Mouse (Mus musculus) hindbrain, embryonic 15.5 days (tissue): Measurements from ENCODE around the gene Nufip2. TPM values are rescaled to one million over a fixed set of nuclear protein-coding genes. Genes with fewer than 3 reads are reported as not detected.

Experiments used
- ATAC-seq: fragments of 200-750 bp; cut with Nextera tagmentation; 2 replicates; pipeline ENCODE4 v1.8.0; 2017; ENCODE audit warnings: low read depth, moderate number of reproducible peaks, moderate TSS enrichment; ENCODE audit not compliant: low FRiP score
- H3K27ac ChIP-seq: fragments of 300-500 bp; sonication (generic); replicated peaks from 2 replicates; pipeline ENCODE4 v1.5.1; 2015; ENCODE audit warnings: mild to moderate bottlenecking, inconsistent platforms
- H3K27me3 ChIP-seq: fragments of 300-500 bp; sonication (generic); 2 replicates; pipeline ENCODE4 v1.6.1; 2015; ENCODE audit warnings: control low read depth, inconsistent platforms
- H3K36me3 ChIP-seq: fragments of 300-500 bp; sonication (generic); 2 replicates; pipeline ENCODE4 v1.6.1; 2015; ENCODE audit warnings: control low read depth, inconsistent platforms
- H3K4me1 ChIP-seq: fragments of 300-500 bp; sonication (generic); replicated peaks from 2 replicates; pipeline ENCODE4 v1.6.1; 2015; ENCODE audit warnings: control low read depth, inconsistent platforms
- H3K4me2 ChIP-seq: fragments of 300-500 bp; sonication (generic); 2 replicates; pipeline ENCODE4 v1.6.1; 2015; ENCODE audit warnings: moderate library complexity, mild to moderate bottlenecking, inconsistent platforms
- H3K4me3 ChIP-seq: fragments of 300-500 bp; sonication (generic); 2 replicates; pipeline ENCODE4 v1.5.1; 2015; ENCODE audit warnings: mild to moderate bottlenecking, inconsistent platforms
- H3K9ac ChIP-seq: fragments of 300-500 bp; sonication (generic); 2 replicates; pipeline ENCODE4 v1.6.1; 2015; ENCODE audit warnings: inconsistent platforms
- H3K9me3 ChIP-seq: fragments of 300-500 bp; sonication (generic); 2 replicates; pipeline ENCODE4 v1.6.1; 2016; ENCODE audit warnings: control low read depth, inconsistent platforms
- WGBS: fragments of 180-500 bp; shearing (Covaris S2); methylation state at CpG from one replicate; pipeline ENCODE4 v1.1.7; 2015; 5-methylcytosine and 5-hydroxymethylcytosine counted together
- polyA plus RNA-seq: library from polyadenylated mRNA; unstranded; fragments of >200 nt; fragmentation: Nextera tagmentation; extraction: Ambion mirVana; gene quantifications from 2 replicates; pipeline ENCODE4 v1.2.1, GENCODE M21; 2015

Gene Nufip2
- polyA plus RNA-seq, 1 experiment from 2014 or later = 3.2 TPM

- Histone ChIP-seq H3K36me3 (no peaks in the 10 kb centered on the region), H3K4me2 (no peak overlapping the region), H3K4me3 (no peak overlapping the region), H3K27ac (no peak overlapping the region), H3K9ac (no peak overlapping the region), H3K4me1 (no peaks in the 10 kb centered on the region), H3K27me3 (no peaks in the 10 kb centered on the region), H3K9me3 (peaks cover 2% of the 10 kb centered on the region; the same call in 1 of the 2 replicates)
- 67% methylated on average over 4 of the region's 4 CpGs for WGBS
- ATAC-seq = no peak
Measured at GRCm38 (mm10) chr11:77673428-77673991, 12.4 kb upstream of the Nufip2 start.

DNA sequence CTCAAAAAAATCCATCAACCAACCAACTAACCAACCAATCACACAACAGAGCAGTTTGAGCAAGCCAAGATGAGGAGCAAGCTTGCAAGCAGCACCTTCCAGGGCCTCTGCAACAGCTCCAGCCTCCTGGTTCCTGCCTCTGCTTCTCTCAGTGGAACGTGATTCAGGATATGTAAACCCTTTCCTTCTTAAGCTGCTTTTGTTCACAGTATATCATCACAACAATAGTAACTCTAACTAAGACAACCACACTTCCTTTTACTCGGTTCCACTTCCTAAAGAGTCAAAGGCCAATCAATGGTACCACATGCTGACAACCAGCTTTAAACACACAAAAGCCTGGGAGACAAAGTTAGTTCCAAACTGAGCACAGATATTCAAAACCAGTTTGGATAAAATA, 5.9 kb upstream of the Nufip2 start:
- Histone ChIP-seq H3K4me1 (peaks cover 5% of the 10 kb centered on the region), H3K36me3 (no peaks in the 10 kb centered on the region), H3K4me3 (no peak overlapping the region), H3K4me2 (no peak overlapping the region), H3K27ac (no peak overlapping the region), H3K27me3 (no peaks in the 10 kb centered on the region), H3K9ac (no peak overlapping the region), H3K9me3 (no peaks in the 10 kb centered on the region)
- ATAC-seq = no peak
- 8% methylated on average over 2 of the region's 2 CpGs for WGBS

DNA sequence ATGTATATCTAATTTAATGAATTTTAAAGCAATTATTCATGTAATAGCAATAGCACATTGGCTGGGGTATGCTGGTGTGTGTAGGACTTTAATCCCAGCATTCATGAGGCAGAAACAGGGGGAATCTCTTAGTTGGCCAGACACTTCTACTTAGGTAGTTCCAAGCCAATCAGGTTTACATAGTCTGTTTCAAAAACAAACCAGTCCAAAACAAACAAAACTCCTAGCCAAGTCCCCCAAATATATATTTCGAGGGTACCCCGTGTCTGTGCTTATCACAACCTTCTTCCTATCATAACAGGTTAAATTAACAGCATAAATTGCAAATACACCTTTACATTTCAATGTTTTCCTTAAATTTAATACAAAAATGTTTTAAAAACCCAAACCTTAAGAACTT, 1.1 kb upstream of the Nufip2 start:
- Histone ChIP-seq H3K4me3 (no peak overlapping the region), H3K36me3 (no peaks in the 10 kb centered on the region), H3K4me1 (peaks cover 18% of the 10 kb centered on the region), H3K27ac (no peak overlapping the region; the same call in 1 of the 2 replicates), H3K4me2 (peak overlapping the region; percentile 69; the same call in 1 of the 2 replicates), H3K9ac (no peak overlapping the region), H3K27me3 (no peaks in the 10 kb centered on the region), H3K9me3 (no peaks in the 10 kb centered on the region)
- WGBS = 78% methylated on average over 2 of the region's 2 CpGs
- no peak for ATAC-seq

DNA sequence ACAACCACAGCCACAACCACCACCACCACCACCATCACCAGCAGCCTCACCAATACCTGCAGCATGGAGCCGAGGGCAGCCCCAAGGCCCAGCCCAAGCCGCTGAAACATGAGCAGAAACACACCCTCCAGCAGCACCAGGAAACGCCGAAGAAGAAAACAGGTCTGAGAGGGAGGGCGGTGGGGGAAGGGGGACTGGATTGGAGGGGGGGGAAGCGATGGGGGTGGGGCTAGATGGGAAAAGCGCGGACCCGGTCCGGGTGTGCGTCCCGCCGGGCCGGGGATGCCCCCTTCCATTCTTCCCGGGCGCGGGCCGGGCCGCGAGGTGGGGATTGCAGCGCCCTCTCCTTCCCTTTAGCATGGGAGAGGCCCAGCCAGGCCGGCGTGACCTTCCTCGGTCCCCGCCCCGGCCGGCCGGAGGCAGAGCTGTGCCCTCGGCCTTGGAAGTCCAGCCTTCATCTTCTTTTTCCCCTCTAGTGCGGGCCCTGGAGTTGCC, 438 bp downstream of the Nufip2 start:
- WGBS = 0% methylated on average over 25 of the region's 30 CpGs

GRCm38 (mm10) chr11:77686841-77687540, 1.0 kb downstream of the Nufip2 start:
- peak; percentile 15 for ATAC-seq
- no peaks in the 10 kb centered on the region for H3K27me3 ChIP-seq
- peak overlapping the region; percentile 97 for H3K9ac ChIP-seq
- H3K9me3 ChIP-seq = no peaks in the 10 kb centered on the region
- H3K36me3 ChIP-seq = peaks cover 6% of the 10 kb centered on the region
- H3K4me1 ChIP-seq = peaks cover 23% of the 10 kb centered on the region
- H3K4me2 ChIP-seq = peak overlapping the region; percentile 69
- under 1% methylated on average over 48 of the region's 76 CpGs for WGBS
- H3K27ac ChIP-seq = peak overlapping the region; percentile 98
- peak overlapping the region; percentile 100 for H3K4me3 ChIP-seq

More for the DNA sequence above, 438 bp downstream of the Nufip2 start:
- peak overlapping the region; percentile 69 for H3K4me2 ChIP-seq
- no peaks in the 10 kb centered on the region for H3K36me3 ChIP-seq
- H3K4me3 ChIP-seq = peak overlapping the region; percentile 100
- H3K27me3 ChIP-seq = no peaks in the 10 kb centered on the region
- H3K9me3 ChIP-seq = no peaks in the 10 kb centered on the region
- ATAC-seq = peak; percentile 63
- H3K9ac ChIP-seq = peak overlapping the region; percentile 97
- H3K4me1 ChIP-seq = peaks cover 23% of the 10 kb centered on the region
- H3K27ac ChIP-seq = peak overlapping the region; percentile 98

- Histone ChIP-seq H3K27me3 (no peaks in the 10 kb centered on the region), H3K27ac (peak overlapping the region; percentile 98), H3K9ac (peak overlapping the region; percentile 97), H3K4me1 (peaks cover 26% of the 10 kb centered on the region), H3K4me2 (peak overlapping the region; percentile 69), H3K9me3 (no peaks in the 10 kb centered on the region), H3K36me3 (peaks cover 12% of the 10 kb centered on the region), H3K4me3 (peak overlapping the region; percentile 100)
- WGBS = under 1% methylated on average over 24 of the region's 40 CpGs
- no peak for ATAC-seq
Measured at GRCm38 (mm10) chr11:77687541-77688131, 1.7 kb downstream of the Nufip2 start.

DNA sequence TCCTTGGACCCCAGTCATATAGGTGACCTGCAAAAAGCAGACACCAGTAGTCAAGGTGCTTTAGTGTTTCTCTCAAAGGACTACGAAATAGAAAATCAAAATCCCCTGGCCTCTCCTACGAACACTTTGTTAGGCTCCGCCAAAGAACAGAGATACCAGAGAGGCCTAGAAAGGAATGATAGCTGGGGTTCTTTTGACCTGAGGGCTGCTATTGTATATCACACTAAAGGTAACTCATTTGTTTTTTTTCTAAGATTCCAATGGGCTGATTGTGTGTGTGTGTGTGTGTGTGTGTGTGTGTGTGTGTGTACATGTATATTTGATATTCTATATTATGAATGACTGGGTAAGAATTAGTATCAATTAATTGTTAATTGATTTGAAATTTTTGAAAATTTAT, 7.1 kb downstream of the Nufip2 start:
- WGBS = 92% methylated on average over 3 of the region's 3 CpGs
- no peak for ATAC-seq

DNA sequence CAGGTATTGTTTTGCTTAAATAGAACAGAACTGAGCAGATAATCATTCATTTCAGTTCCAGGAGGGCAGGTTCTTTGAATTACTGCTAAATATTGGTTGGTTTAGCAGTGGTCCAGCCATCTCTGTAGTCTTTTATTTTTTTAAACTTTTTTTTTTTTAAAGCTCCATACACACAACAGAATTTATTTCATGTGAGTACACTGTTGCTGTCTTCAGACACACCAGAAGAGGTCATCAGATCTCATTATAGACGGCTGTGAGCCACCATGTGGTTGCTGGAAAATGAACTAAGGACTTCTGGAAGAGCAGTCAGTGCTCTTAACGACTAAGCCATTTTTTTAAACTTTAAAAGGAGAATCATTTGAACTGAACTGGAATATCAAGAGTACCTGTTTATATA, 11.3 kb downstream of the Nufip2 start:
- Histone ChIP-seq H3K4me3 (no peak overlapping the region), H3K9me3 (no peaks in the 10 kb centered on the region), H3K4me2 (no peak overlapping the region), H3K27me3 (no peaks in the 10 kb centered on the region), H3K9ac (no peak overlapping the region), H3K4me1 (peaks cover 31% of the 10 kb centered on the region), H3K27ac (no peak overlapping the region), H3K36me3 (peaks cover 44% of the 10 kb centered on the region)
- WGBS = 66% methylated on average over 2 of the region's 2 CpGs
- ATAC-seq = no peak

More for the DNA sequence above, 7.1 kb downstream of the Nufip2 start:
- Histone ChIP-seq H3K4me1 (peaks cover 42% of the 10 kb centered on the region), H3K4me3 (no peak overlapping the region), H3K36me3 (peaks cover 44% of the 10 kb centered on the region), H3K27me3 (no peaks in the 10 kb centered on the region), H3K9me3 (no peaks in the 10 kb centered on the region), H3K4me2 (no peak overlapping the region), H3K27ac (no peak overlapping the region), H3K9ac (no peak overlapping the region)

DNA sequence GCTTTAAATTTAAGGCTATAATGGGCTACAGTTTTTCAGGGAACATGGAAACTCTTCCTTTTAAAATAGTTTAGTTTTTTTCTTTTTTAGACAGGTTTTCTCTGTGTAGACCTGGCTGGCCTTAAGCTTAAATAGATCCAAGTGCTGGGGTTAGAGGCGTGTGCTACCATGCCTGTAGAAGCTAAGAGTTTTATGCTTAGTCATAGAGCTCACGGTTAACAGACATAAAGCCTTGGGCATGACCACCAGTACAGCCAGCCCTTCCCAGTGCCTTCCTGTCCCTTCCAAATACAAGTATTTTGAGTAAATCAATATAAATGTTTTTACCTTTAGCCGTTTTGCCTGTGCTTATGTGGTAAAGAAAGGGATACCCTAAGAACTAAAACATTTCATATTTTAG, 20.0 kb downstream of the Nufip2 start:
- Histone ChIP-seq H3K9ac (no peak overlapping the region), H3K4me1 (no peaks in the 10 kb centered on the region), H3K4me3 (no peak overlapping the region), H3K27ac (no peak overlapping the region), H3K4me2 (no peak overlapping the region), H3K36me3 (peaks cover 26% of the 10 kb centered on the region), H3K27me3 (no peaks in the 10 kb centered on the region), H3K9me3 (no peaks in the 10 kb centered on the region)
- ATAC-seq = no peak
- WGBS = 96% methylated on average over 3 of the region's 3 CpGs

GRCm38 (mm10) chr11:77709039-77709438, 23.1 kb downstream of the Nufip2 start:
- Histone ChIP-seq H3K27ac (no peak overlapping the region; the same call in 1 of the 2 replicates), H3K9me3 (no peaks in the 10 kb centered on the region), H3K4me2 (no peak overlapping the region), H3K4me3 (no peak overlapping the region), H3K4me1 (no peaks in the 10 kb centered on the region), H3K27me3 (no peaks in the 10 kb centered on the region), H3K9ac (no peak overlapping the region), H3K36me3 (peaks cover 26% of the 10 kb centered on the region)
- WGBS = 82% methylated on average over 3 of the region's 3 CpGs
- no peak for ATAC-seq

DNA sequence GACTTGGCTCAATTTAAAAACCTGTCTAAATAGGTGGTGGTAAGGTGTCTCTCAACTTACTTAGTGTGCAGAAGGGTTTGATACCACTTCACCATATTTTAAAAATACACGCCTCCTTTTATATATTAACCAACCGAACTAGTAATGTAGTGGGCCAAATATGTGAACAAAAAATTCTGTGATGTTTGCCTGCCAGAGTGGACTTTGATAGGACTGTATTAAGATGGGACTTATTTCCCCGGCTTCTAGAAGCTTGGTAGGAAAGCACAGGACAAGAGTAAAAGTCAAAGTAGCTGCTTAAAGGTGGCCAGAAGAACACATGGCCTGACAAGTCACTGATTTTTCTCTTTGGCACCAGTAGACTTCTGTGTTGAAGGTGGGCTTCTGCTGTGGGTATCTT, 27.8 kb downstream of the Nufip2 start:
- Histone ChIP-seq H3K27me3 (no peaks in the 10 kb centered on the region), H3K27ac (no peak overlapping the region), H3K4me2 (no peak overlapping the region), H3K9ac (no peak overlapping the region), H3K36me3 (peaks cover 9% of the 10 kb centered on the region; the same call in 1 of the 2 replicates), H3K4me1 (no peaks in the 10 kb centered on the region), H3K9me3 (no peaks in the 10 kb centered on the region), H3K4me3 (no peak overlapping the region)
- no peak for ATAC-seq
- WGBS = 96% methylated on average over 3 of the region's 3 CpGs

- Histone ChIP-seq H3K27me3 (no peaks in the 10 kb centered on the region), H3K27ac (no peak overlapping the region), H3K36me3 (no peaks in the 10 kb centered on the region), H3K4me3 (no peak overlapping the region), H3K9me3 (no peaks in the 10 kb centered on the region), H3K9ac (no peak overlapping the region), H3K4me1 (no peaks in the 10 kb centered on the region), H3K4me2 (no peak overlapping the region)
- WGBS = 94% methylated on average over 2 of the region's 2 CpGs
- ATAC-seq = no peak
Measured at GRCm38 (mm10) chr11:77719055-77719454, 33.1 kb downstream of the Nufip2 start.
